Mouse (Mus musculus): ENCODE measurements at regions not wholly inside any gene's neighbourhood (a gene's known extent, or its start where the extent isn't known, plus 50 kb on each side); places are given as distances from the start of the nearest gene placed in this dataset.
A peak's percentile ranks its signal among the peaks of the same experiment; 100 is the strongest.
"Not testable (repeated sequence)": the region's sequence is repeated elsewhere in the genome, so short reads cannot be mapped to it uniquely, and the experiment has no call there.

DNA sequence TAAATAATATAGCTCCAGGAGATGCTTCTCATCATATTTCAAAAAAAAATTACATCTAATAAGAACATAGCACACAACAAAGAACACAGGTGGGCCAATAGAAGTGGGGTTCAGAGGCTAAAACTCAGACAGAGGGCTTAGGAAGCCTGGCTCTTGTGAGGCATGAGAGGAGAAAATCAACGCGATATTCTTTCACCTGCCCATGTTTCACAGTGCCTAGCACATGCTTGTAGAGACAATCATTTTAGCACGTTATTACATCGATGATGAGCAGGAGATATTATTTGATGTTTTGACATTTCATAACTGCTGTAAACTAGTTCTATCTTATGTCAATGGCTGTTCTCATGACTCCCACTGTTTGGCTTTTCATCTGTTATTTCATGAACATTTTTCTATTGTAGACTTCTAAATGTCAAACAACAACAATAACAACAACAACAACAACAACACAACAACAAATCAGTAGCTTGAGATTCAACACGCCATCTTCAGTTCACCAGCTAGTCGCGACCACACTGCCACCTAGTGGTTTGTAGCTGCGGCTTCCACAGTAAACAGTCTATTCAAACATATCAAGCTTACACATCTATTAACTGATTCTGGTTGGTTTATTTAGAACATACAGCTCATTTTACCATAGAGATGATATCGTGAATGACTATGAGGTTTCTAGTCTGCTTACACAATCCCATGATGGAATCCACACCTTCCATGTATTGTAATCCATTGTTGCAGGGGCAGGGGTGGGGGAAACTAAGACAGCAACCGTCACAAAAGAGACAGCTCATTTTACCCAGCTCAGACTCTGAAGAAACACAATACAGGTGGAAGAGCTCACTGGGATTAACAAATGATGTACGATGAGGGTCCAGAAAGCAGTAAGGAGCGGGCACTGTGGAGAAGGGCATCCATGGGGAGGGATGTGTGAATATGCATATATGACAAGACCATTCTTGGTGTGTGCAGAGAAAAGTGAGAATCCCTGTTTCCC is 60.5 kb upstream of the Tmem200a start:
- peak; percentile 60 for DNase-seq (ENCODE audit: low spot score)

DNA sequence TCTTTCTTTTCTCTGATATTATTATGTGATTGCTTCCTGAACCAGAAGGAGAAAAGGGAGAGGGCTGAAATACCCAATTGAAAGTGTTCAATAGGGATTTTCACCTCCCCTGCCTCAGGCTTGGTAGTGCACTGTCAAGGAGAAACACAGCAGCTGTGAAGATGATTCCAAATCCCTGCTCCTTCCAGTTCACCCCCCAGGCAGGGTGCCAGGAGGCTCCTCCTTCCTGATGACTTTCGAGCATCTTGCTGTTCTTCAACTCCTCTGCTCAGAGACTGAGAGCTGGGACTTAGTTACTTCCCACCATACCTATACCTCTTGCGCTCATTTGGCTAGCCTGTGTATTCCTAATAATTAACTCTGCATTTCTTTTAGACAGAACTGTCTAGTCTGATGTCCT is 73.7 kb upstream of the Tmem200a start:
- DNase-seq (ENCODE audit: low spot score) = peak; percentile 42

DNA sequence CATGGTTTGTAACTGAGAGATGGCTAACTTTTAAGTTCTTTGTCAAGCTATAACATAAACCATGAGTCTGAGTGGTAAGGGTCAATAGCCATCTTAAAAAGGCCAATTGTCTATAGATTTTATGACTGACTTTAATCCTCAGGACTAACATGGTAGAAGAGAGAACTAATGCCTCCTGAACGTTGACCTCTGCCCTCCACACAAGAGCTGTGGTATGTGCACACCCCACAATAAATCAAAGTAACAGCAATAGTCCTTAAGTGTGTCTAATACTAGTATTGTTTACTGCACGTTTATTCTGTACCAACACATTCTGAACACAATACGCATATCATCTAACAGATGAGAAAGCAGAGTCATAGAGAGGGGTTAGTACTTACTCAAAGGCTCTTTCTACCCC is 70.7 kb upstream of the Samd3 start:
- no peak for DNase-seq (ENCODE audit: low spot score)

DNA sequence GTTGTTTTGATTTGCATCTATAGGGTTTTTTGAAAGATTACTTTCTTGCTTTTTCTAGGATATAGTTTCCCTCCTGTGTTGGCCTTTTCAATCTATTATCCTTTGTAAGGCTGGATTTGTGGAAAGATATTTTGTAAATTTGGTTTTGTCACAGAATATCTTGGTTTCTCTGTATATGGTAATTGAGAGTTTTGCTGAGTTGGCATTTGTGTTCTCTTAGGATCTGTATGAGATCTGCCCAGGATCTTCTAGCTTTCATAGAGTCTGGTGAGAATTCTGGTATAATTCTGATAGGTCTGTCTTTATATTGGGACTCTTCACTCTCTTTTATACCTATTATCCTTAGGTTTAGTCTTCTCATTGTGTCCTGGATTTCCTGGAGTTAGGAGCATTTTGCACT is 68.4 kb upstream of the Samd3 start:
- DNase-seq (ENCODE audit: low spot score) = not testable (repeated sequence)

DNA sequence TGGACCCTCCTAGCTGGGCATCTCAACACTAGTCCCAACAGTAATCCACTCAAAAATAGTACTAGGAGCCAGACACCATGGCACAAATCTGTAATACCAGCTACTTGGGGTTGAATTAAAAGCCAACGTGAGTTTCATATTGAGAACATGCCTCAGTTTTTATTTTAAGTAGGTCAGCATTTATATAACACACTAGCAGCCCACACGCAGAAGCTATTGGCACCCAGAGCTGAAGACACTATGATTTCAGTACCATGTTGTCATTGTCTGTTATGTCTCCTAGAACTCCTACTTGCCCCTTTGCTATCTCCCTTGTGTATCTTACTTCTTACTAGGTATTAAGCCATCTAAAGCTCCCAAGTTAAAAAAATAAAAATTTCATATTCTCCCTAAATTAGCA is 65.0 kb upstream of the Samd3 start:
- no peak for DNase-seq (ENCODE audit: low spot score)

DNA sequence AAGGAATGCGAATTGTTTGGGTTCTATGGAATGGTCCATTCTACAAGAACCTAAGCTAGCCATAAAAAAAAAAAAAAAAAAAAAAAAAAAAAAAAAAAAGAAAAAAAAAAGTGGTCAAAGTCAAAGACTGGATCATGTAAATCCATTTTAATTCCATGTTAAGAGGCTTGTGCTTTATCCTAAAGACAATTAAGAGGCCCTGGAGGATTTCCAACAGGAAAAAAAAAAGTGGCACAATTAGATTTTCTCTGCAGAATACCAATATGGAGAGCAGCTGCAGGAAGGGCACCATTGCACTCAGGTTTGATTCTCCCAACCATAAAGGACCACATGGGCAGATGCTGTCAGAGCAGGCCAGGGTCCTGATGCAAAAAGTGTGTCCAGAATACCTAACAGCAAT is 51.9 kb upstream of the Samd3 start:
- no peak for DNase-seq (ENCODE audit: low spot score)

DNA sequence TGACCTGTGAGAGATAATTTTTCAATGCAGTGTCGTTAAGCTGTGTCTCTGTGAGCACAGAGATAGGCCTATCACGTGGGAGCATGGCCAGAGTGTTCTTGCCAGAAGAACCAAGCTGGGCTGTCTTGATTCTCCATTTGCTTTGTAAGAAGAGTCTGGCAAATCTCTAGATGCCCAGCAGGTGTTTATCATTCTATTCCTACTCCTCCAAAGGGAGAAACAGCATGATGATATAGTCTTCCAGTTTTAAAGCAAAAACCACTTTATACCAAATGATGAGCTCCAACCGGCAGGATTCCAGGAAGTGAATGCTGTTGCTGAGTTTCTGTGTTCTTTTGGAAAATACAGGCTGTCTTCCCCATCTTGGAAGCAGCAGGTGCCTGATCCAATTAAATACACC is 51.2 kb upstream of the Samd3 start:
- no peak for DNase-seq (ENCODE audit: low spot score)
